Mouse (Mus musculus) CH12.LX (cell line): ENCODE results near the gene Rbm25.

ENCODE experiments used
- CHD2 ChIP-seq: IDR thresholded peaks from 2 replicates; pipeline ENCODE4 v1.6.1; 2011; ENCODE audit warnings: low read length, improper control_type of control experiment
- CTCF ChIP-seq, 2 experiments: IDR thresholded peaks in 1 of 2; conservative IDR thresholded peaks in 1 of 2; 2 replicates each; pipeline ENCODE4 v1.5.1; 2011 to 2012; ENCODE audit warnings: low read depth in 2 of 2, low read length in 2 of 2, improper control_type of control experiment in 1 of 2, inconsistent platforms in 1 of 2, mild to moderate bottlenecking in 1 of 2, moderate library complexity in 1 of 2
- EP300 ChIP-seq: IDR thresholded peaks from 2 replicates; pipeline ENCODE4 v1.6.1; 2011; ENCODE audit warnings: low read length, improper control_type of control experiment
- KAT2A ChIP-seq: IDR thresholded peaks from 2 replicates; pipeline ENCODE4 v1.6.1; 2012; ENCODE audit warnings: low read length, improper control_type of control experiment, inconsistent platforms; ENCODE audit not compliant: insufficient replicate concordance
- MAFK ChIP-seq: IDR thresholded peaks from 2 replicates; pipeline ENCODE4 v1.6.1; 2011; ENCODE audit warnings: low read length, improper control_type of control experiment; ENCODE audit not compliant: insufficient replicate concordance
- MEF2A ChIP-seq: IDR thresholded peaks from 2 replicates; pipeline ENCODE4 v1.6.1; 2014; ENCODE audit warnings: low read depth, mild to moderate bottlenecking, inconsistent platforms, low read length, improper control_type of control experiment, borderline replicate concordance
- MXI1 ChIP-seq: IDR thresholded peaks from 2 replicates; pipeline ENCODE4 v1.6.1; 2011; ENCODE audit warnings: mild to moderate bottlenecking, low read depth, low read length, improper control_type of control experiment
- POLR2A ChIP-seq: IDR thresholded peaks from 2 replicates; pipeline ENCODE4 v1.6.1; 2011; ENCODE audit warnings: low read depth, mild to moderate bottlenecking, improper control_type of control experiment, low read length
- POLR2AphosphoS2 ChIP-seq: IDR thresholded peaks from 2 replicates; pipeline ENCODE4 v1.6.1; 2011; ENCODE audit warnings: low read depth, low read length, improper control_type of control experiment
- RCOR1 ChIP-seq: conservative IDR thresholded peaks from 2 replicates; pipeline ENCODE4 v1.6.1; 2012; ENCODE audit warnings: low read depth, mild to moderate bottlenecking, inconsistent platforms, low read length, improper control_type of control experiment
- UBTF ChIP-seq: IDR thresholded peaks from 2 replicates; pipeline ENCODE4 v1.6.1; 2012; ENCODE audit warnings: low read depth, mild to moderate bottlenecking, inconsistent platforms, low read length, improper control_type of control experiment, moderate library complexity
- USF1 ChIP-seq: IDR thresholded peaks from 2 replicates; pipeline ENCODE4 v1.6.1; 2014; ENCODE audit warnings: low read depth, mild to moderate bottlenecking, inconsistent platforms, low read length, improper control_type of control experiment
- USF2 ChIP-seq: conservative IDR thresholded peaks from 2 replicates; pipeline ENCODE4 v1.6.1; 2011; ENCODE audit warnings: low read depth, low read length, improper control_type of control experiment
- ZKSCAN1 ChIP-seq: IDR thresholded peaks from 2 replicates; pipeline ENCODE4 v1.6.1; 2012; ENCODE audit warnings: low read depth, inconsistent platforms, low read length, improper control_type of control experiment, borderline replicate concordance

DNA sequence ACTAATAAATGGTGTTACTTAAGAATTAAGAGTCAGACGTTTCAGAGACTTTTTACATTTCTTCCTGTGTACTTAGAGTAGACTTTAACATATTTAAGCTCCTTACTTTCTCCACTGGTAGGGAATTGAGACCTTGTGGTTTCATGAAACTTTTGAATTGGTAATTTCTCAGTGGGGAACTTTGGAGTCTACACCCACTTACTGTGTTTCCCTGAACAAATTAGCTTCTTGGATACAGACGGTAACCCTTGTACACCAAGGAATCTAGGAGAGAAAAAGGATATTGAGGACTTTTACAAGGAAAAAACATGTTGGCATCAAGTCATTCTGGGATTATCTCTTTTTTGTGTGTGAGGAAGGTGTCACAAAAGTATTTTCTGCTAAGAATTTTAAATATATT, 2.8 kb downstream of the Rbm25 start:
- TF ChIP-seq MXI1 (no peak), POLR2A (no peak), MAFK (no peak), USF2 (no peak), USF1 (no peak), MEF2A (no peak), UBTF (no peak), CTCF (conservative IDR thresholded peaks at IDR 0.05 in 1 of 2, IDR thresholded peaks at IDR 0.05 in 1 of 2; ENCODE audit: low read depth in 2 of 2, low read length in 2 of 2) (no peak), POLR2AphosphoS2 (no peak), CHD2 (no peak), ZKSCAN1 (no peak), EP300 (no peak), KAT2A (no peak), RCOR1 (no peak)
